Mouse (Mus musculus) MEL (cell line): ENCODE measurements at regions not wholly inside any gene's neighbourhood (a gene's known extent, or its start where the extent isn't known, plus 50 kb on each side); places are given as distances from the start of the nearest gene placed in this dataset.

Experiments used
- DNase-seq: peaks from one replicate; pipeline ENCODE4 v3.0.0; 2011; ENCODE audit warnings: low read depth, low spot score
- H3K27ac ChIP-seq: 2 replicates; pipeline ENCODE4 v1.5.1; 2012; ENCODE audit warnings: low read depth, mild to moderate bottlenecking, control low read depth, low read length, moderate library complexity; ENCODE audit not compliant: control insufficient read depth
- H3K27me3 ChIP-seq, 2 experiments: fragments of 150-350 bp in 1 of 2; sonication (generic) in 1 of 2; 2 replicates each; pipeline ENCODE4 v1.6.1; 2012; ENCODE audit warnings: low read length in 2 of 2, mild to moderate bottlenecking in 2 of 2, improper control_type of control experiment in 1 of 2, moderate library complexity in 1 of 2; ENCODE audit not compliant: insufficient read depth in 2 of 2, control insufficient read depth in 1 of 2
- H3K36me3 ChIP-seq, 2 experiments: 2 replicates each; pipeline ENCODE4 v1.6.1; 2012 to 2014; ENCODE audit warnings: low read length in 2 of 2, improper control_type of control experiment in 1 of 2, inconsistent platforms in 1 of 2, mild to moderate bottlenecking in 1 of 2; ENCODE audit not compliant: insufficient read depth in 2 of 2, control insufficient read depth in 1 of 2
- H3K4me1 ChIP-seq, 2 experiments: fragments of 150-350 bp in 1 of 2; sonication (generic) in 1 of 2; 2 replicates each; pipeline ENCODE4 v1.6.1; 2012; ENCODE audit warnings: low read length in 2 of 2, improper control_type of control experiment in 1 of 2, mild to moderate bottlenecking in 1 of 2; ENCODE audit not compliant: insufficient read depth in 2 of 2, control insufficient read depth in 1 of 2
- H3K4me3 ChIP-seq, 2 experiments: fragments of 150-350 bp in 1 of 2; sonication (generic) in 1 of 2; 2 replicates each; pipeline ENCODE4 v1.5.1; 2012; ENCODE audit warnings: low read depth in 2 of 2, low read length in 2 of 2, mild to moderate bottlenecking in 2 of 2, moderate library complexity in 2 of 2, control low read depth in 1 of 2, improper control_type of control experiment in 1 of 2; ENCODE audit not compliant: control insufficient read depth in 1 of 2, insufficient read depth in 1 of 2
- H3K79me2 ChIP-seq: 2 replicates; pipeline ENCODE4 v1.6.1; 2012; ENCODE audit warnings: mild to moderate bottlenecking, low read length, moderate library complexity; ENCODE audit not compliant: control insufficient read depth, poor library complexity, insufficient read depth
- H3K9ac ChIP-seq: 2 replicates; pipeline ENCODE4 v1.6.1; 2012; ENCODE audit warnings: low read depth, mild to moderate bottlenecking, control low read depth, low read length, moderate library complexity; ENCODE audit not compliant: control insufficient read depth, poor library complexity, severe bottlenecking
- H3K9me3 ChIP-seq: fragments of 150-350 bp; sonication (generic); replicated peaks from 2 replicates; pipeline ENCODE4 v1.6.1; 2012; ENCODE audit warnings: mild to moderate bottlenecking, low read length, improper control_type of control experiment, moderate library complexity; ENCODE audit not compliant: insufficient read depth
- EP300 ChIP-seq, 2 experiments: IDR thresholded peaks; 2 replicates each; pipeline ENCODE4 v1.6.1; 2011; ENCODE audit warnings: improper control_type of control experiment in 2 of 2, low read length in 2 of 2, low read depth in 1 of 2, mild to moderate bottlenecking in 1 of 2
- ETS1 ChIP-seq: IDR thresholded peaks from 2 replicates; pipeline ENCODE4 v1.6.1; 2012; ENCODE audit warnings: low read depth, mild to moderate bottlenecking, inconsistent platforms, low read length, improper control_type of control experiment, moderate library complexity
- GABPA ChIP-seq: IDR thresholded peaks from 2 replicates; pipeline ENCODE4 v1.6.1; 2012; ENCODE audit warnings: low read depth, mild to moderate bottlenecking, inconsistent platforms, low read length, improper control_type of control experiment, moderate library complexity
- MAX ChIP-seq: IDR thresholded peaks from 2 replicates; pipeline ENCODE4 v1.6.1; 2011; ENCODE audit warnings: low read length, improper control_type of control experiment
- MXI1 ChIP-seq: IDR thresholded peaks from 2 replicates; pipeline ENCODE4 v1.6.1; 2011; ENCODE audit warnings: mild to moderate bottlenecking, low read depth, low read length, improper control_type of control experiment
- NELFE ChIP-seq: IDR thresholded peaks from 2 replicates; pipeline ENCODE4 v1.6.1; 2011; ENCODE audit warnings: low read depth, low read length, improper control_type of control experiment
- POLR2AphosphoS5 ChIP-seq: IDR thresholded peaks from 2 replicates; pipeline ENCODE4 v1.6.1; 2012; ENCODE audit warnings: low read depth, borderline replicate concordance, mild to moderate bottlenecking, inconsistent platforms, low read length, moderate library complexity, mixed read lengths
- RAD21 ChIP-seq: IDR thresholded peaks from 2 replicates; pipeline ENCODE4 v1.6.1; 2011; ENCODE audit warnings: mild to moderate bottlenecking, low read depth, low read length, improper control_type of control experiment
- SIN3A ChIP-seq: IDR thresholded peaks from 2 replicates; pipeline ENCODE4 v1.6.1; 2012; ENCODE audit warnings: low read length, improper control_type of control experiment, inconsistent platforms
- SMC3 ChIP-seq: IDR thresholded peaks from 2 replicates; pipeline ENCODE4 v1.6.1; 2011; ENCODE audit warnings: low read depth, low read length, improper control_type of control experiment
- TBP ChIP-seq: IDR thresholded peaks from 2 replicates; pipeline ENCODE4 v1.8.0; 2011; ENCODE audit warnings: low read depth, low read length, improper control_type of control experiment
- UBTF ChIP-seq: IDR thresholded peaks from 2 replicates; pipeline ENCODE4 v1.6.1; 2012; ENCODE audit warnings: low read depth, mild to moderate bottlenecking, inconsistent platforms, low read length, improper control_type of control experiment, moderate library complexity, borderline replicate concordance; ENCODE audit not compliant: insufficient read depth
- ZC3H11A ChIP-seq: IDR thresholded peaks from 2 replicates; pipeline ENCODE4 v1.6.1; 2012; ENCODE audit warnings: low read depth, mild to moderate bottlenecking, inconsistent platforms, low read length, improper control_type of control experiment
- ZMIZ1 ChIP-seq: IDR thresholded peaks from 2 replicates; pipeline ENCODE4 v1.6.1; 2012; ENCODE audit warnings: low read depth, mild to moderate bottlenecking, inconsistent platforms, low read length, improper control_type of control experiment, moderate library complexity

GRCm38 (mm10) chr13:112144393-112145348 is 143.6 kb upstream of the Ankrd55 start:
- H3K9me3 ChIP-seq: no peaks in the 10 kb centered on the region
- TF ChIP-seq EP300 (IDR thresholded peaks at IDR 0.05; ENCODE audit: low read depth in 1 of 2, low read length in 2 of 2) (no peak), GABPA (no peak), SIN3A (no peak), POLR2AphosphoS5 (no peak), ETS1 (no peak), NELFE (no peak), RAD21 (no peak), UBTF (no peak), MXI1 (no peak), MAX (no peak), TBP (no peak)
- H3K9ac ChIP-seq: no peak overlapping the region
- H3K27me3 ChIP-seq: 0 out of 4 replicates have a peak, but pooled peaks cover 0 to 2% of the 10 kb centered on the region in 2 experiments
- no peak overlapping the region for H3K4me3 ChIP-seq
- H3K4me1 ChIP-seq: no peaks in the 10 kb centered on the region
- no peaks in the 10 kb centered on the region for H3K79me2 ChIP-seq
- no peaks in the 10 kb centered on the region for H3K36me3 ChIP-seq
- no peak for DNase-seq
- H3K27ac ChIP-seq: no peak overlapping the region

- H3K79me2 ChIP-seq: no peaks in the 10 kb centered on the region
- H3K27ac ChIP-seq: no peak overlapping the region
- no peaks in the 10 kb centered on the region for H3K36me3 ChIP-seq
- no peak for DNase-seq
- no peak overlapping the region for H3K9ac ChIP-seq
- TF ChIP-seq SMC3: no peak
- no peak for TF ChIP-seq ZC3H11A
- TF ChIP-seq ZMIZ1: no peak
- TF ChIP-seq EP300 (IDR thresholded peaks at IDR 0.05; ENCODE audit: low read depth in 1 of 2, low read length in 2 of 2): no peak
- TF ChIP-seq MAX: no peak
- TF ChIP-seq SIN3A: no peak
- H3K27me3 ChIP-seq: no peaks in the 10 kb centered on the region
- no peaks in the 10 kb centered on the region for H3K9me3 ChIP-seq
- H3K4me1 ChIP-seq: no peaks in the 10 kb centered on the region
- H3K4me3 ChIP-seq: no peak overlapping the region
Measured at GRCm38 (mm10) chr13:112152614-112153550, 135.4 kb upstream of the Ankrd55 start.
